Mouse (Mus musculus) regulatory T cell (primary cell): ENCODE data around the gene Sox30.

Experiments
- in situ Hi-C: fragments of 300-600 bp; cut with MboI, MseI; formaldehyde crosslinking; loops from one replicate; pipeline ENCODE4 v1.15.1; 2025; ENCODE audit warnings: high pct_unique_total_duplicates

The Sox30 gene

DNA sequence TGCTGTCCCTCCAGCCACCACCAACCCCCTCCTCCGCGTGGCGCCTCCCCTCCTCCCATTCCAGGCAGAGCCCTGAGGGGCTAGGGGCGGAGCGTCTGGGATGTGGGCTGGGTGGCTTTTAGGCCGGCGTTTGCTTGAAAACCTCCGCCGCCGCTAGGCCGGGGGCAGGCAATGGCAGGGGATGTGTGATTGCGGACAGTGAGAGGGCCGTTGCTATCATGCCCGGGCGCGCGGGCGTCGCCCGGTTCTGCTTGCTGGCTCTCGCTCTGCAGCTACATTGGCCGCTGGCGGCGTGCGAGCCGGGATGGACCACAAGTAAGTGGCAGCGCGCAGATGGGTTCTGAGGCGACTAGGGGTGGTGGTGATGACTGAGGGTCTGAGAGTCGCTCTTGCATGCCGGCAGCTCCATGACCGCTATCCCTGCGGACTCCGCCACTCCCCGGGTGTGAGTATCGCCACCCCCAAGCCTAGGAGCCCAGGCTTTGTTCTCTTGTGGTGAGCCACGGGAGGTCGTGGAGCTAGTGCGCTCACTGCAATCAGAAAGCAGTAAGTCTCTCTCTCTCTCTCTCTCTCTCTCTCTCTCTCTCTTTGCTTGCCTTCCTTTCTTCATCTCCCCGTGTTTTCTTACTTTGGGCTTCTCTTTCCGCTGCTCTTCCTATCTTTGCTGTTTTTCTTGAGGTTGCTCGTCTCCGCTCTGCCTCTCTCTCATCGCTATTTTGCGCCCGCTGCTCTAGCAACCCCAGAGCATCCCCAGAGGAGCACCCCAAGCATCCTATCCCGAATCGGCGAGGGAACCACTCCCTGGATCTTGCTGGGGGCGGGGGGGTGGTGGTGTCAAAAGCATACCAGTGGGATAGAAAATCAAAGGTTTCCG, 76.0 kb downstream of the Sox30 start, which contains the start of gene Adam19:
TSS of gene Adam19 (plus strand) at position 97 of the 874 bp plus-strand sequence.
- in situ Hi-C loops: no loop called here

DNA sequence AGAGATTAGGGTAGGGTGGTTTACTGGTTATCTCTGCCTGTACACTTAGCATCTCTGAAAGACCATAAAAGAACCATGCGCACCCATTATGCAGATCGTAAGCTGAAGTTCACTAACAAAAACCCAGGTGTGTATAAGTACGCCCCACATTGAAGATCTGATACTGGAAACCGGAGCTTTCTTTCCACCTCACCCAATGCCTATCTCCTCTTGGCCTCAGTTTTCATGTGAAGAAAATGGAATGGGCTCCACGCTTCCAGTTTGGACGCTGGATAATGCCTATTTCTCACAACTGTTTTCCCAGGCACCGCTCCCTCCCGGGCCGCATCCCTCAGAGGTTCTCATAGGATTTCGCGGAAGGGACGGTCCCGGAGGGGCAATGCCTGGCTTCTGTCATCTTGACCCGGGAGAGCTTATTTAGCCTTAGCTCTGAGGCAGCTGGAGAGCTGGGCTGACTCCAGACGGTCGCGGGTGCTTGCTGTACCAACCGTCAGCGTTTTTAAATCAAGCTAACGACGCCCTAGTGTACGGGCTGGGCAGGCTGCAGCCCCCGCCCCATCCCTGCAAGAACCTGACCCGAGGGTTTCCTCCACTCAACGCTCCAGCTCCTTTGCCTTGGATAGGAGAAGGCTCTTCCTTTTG, 76.8 kb downstream of the Sox30 start:
- in situ Hi-C loops: no loop called here

DNA sequence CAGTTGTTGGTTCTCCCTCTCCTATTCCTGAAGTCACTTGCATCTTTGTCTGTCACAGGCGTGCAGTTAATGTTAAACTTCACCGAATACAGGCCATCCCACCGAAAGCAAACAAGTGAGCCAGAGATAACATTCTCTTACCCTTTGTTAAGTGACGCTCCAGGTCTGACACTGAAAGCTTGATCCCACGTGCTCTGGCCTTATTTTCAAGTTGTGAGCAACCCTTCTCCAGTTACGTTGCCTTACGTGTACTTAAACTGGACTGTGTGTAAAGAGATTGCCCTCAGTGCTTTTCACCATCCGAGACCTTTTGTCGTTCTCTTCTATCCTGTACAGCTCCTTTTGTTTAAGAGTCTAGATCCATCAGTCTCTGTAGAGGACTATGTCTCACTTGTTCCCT, 77.9 kb downstream of the Sox30 start:
- in situ Hi-C loops: no loop called here

DNA sequence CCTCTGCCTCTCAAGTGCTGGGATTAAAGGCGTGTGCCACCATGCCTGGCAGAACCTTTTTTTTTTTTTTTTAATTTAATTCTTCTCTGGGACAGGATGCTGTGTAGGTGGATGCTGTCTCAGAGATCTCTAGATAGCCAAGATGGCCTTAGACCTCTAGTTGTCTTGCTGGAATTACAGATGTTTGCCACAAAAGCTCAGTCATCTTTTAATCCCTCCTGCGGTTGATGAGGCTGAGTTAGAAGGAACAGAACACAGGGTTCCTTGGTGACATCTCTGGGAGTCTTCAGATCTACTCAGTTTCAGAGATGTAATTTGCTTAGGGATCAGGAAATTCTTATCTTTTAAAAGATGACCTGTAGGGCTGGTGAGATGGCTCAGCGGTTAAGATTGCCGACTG, 78.8 kb downstream of the Sox30 start:
- in situ Hi-C loops: no loop called here

DNA sequence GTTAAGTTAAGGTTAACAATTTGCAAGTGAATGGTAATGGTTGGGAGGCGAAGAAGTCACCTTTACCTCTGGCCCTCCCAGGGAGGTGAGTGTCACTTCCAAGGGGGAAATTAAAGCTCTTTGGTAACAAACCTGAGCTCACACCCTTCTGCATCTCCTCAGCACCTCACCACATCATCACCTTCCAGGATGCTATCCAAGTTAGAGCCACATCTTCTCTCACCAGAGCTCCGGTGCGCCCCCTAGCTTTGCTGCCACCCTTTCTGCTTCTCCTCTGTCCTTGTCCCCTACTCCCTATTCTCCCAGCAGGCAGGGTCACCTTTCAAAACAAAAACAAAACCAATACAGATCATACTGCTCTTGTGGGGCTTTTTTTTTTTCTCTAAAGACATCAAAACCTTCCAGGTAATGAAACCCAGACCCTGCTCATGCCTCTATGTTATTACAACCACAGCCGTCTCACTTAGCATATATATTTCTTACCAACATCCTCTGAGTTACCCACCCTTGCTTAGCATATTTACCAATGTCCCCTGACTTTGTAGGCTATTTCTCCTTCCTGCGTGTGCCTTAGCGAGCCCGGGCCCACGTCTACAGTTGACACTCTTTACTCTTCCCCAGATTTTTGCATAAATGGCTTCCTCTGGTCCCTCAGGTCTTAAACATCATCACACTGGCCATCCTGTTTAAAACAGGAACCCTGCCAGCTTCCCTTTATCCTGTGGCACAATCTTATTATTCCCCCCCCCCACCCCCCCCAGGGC, 80.0 kb downstream of the Sox30 start:
- in situ Hi-C loops: no loop called here

DNA sequence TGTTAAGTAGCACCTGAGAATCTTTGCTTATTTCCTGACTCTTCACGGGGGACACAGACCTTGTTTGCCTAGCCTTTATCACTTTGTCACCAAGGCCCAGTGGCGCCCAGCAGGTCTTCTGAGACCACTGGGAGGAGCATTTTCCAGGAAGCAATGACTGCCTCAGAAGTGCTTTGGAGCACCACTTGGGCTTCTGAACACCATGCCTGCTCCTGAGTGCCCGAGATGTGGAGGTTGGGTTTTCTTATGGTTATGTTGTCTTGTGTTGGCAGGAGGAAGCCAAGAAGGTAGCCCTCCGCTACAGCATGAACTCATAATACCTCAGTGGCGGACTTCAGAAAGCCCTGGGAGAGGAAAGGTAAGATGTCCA, 80.5 kb downstream of the Sox30 start:
- in situ Hi-C loops: no loop called here

DNA sequence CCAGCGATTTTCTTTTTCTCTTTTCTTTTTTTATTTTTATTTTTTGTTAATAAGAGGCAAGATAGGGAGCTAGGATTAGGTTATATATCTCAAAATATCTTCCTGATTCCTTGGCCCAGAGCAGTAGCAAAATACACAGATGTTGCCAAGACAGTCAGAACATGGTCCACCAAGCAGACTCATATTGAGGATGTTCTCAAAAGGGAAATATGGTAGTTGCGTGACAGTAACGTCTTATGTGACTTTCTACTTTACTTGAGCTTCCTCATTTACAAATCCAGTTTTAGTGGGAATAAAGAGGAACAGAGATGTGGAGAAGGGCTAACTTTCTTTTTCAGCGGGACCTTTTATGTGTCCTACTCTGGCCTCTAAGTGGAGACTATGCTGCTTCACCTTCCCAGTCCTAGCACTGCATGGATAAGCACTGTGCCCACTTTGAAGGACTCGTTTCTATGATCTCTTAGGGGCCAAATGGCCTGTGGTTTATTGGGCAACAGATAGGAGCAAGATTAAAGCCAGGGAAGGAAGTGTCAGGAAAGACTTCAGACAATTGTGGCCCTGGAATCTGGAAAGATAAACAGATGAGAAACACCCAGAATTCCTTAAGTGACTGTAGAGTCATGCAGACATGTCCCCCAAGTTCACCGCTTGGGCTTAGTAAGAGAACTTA, 81.8 kb downstream of the Sox30 start:
- in situ Hi-C loops: no loop called here

DNA sequence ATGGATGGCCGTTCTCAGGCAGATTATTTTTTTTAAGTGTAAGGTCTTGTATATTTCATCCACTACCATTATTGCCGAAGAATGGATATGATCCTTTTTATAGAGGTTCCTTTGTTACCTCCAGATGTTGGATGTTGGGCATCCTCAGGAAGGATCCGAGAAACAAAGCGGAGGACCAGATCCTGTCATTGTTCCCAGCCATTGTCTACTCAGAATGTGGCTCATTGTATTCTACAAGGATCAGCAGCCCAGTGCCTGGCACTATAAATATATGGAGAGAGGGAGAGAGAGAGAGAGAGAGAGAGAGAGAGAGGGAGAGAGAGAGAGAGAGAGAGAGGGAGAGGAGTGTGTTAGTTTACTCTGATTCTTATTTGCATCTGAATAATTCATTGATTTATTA, 82.5 kb downstream of the Sox30 start:
- in situ Hi-C loops: no loop called here

DNA sequence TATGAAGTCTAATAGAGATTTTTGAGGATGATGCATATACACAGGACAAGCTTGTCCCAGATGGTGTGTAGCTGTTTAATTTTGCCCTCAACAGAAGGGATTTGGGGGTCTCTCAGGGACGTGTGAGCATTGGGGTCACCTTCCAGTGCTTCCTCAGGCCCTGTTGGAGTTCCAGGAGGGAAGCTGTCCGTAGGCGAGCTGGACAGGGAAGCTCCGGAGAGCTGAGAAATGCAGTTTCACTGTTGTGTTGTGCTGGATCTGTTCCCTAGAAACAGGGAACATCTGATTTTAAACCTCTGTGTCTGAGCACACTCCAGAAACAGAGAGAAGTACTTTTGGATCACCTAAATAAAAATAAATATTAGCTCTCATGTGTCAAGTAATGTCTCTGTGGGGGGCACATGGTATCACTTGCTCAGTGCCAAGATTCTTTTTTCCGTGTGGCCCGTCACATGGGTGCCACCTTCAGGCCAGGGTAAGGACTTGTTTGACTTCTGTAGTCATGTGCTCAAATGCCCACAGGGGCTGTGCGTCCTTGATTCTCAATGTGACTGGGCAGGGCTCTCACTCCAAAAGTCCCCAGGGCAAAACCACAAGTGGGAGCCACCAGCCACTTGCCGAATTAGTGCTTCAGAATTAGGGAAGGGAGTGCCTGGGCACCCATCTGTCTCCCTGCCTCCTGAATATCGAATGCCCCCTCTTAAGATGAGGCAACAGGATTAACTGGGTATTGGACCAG, 83.1 kb downstream of the Sox30 start:
- in situ Hi-C loops: no loop called here

DNA sequence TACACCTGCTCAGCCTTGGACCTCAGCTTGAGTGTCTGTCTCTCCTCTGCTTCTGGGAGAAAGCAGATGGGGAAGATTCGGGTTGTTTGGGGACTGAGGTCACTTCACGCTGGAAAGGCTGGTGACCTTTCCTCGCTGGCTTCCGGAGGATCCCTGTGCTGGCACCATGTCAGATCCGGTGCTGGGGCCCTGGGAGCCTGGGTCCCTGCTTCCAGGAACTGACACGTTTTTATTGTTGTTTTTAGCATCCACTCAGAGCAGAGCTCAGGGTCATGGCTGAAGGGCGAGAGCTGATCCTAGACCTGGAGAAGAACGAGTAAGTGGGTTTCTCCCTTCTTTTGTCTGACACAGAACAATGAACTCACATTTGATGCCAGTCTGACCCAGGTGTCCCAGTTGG, 84.7 kb downstream of the Sox30 start:
- in situ Hi-C loops: no loop called here

DNA sequence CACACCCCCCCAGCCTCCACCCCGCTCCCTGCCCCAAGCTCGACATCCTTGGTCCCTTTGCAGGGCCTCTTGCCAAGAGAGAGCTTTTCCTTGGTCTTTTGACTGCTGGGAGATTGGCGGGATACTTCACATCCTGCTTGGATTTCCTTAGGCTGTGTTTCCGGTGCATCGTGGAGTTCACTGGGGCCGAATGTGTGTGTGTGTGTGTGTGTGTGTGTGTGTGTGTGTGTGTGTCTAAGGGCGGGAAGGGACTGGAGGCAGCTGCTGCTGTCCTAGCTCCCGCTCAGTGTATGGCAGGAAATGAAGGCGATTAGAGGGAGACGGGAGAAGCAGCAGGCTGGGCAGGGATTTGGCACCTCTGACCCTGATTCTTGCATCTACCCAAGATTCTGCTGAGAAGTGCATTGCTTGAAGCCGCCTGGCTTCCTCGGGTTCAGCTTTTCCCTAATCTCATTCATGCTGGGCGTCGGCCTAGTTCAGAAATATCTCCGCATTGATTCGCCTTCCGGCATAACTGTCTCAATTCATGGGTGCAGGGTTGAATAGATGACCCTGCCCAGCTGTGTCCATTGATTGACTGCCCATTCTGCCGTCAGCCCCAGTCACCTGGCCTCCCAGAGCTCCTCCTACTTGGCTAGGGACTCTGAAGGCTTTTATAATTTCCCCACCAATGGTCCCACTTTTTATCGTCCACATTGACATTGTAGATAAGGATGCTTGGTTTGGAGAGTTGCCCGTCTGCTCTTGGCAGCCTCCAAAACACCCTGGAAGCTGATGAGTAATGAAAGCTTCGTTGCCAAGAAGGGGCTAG, 85.3 kb downstream of the Sox30 start:
- in situ Hi-C loops: no loop called here
